Mouse (Mus musculus): ENCODE measurements around the gene Nop9.

DNA sequence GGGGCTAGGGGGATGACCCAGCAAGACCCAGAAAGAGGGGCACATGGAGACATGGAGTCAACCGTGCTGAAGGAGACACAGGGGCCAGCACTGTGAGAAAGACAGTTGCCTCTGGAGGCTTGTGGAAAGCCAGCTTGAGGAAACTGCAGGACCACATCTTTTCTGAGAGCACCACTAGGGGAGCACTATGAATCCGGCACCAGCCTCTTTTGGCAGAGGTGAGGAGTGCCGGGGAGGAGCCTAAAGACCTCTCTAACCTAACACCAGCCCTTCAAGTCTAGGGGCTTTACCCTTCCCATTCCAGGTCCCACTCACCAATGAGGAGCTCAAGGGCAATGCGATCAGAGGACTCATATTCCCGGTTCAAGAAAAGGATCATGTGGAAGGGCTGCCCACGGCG lies 33.7 kb upstream of the Nop9 start:
- TF ChIP-seq CTCF (conservative IDR thresholded peaks at IDR 0.05 in 1 of 2, IDR thresholded peaks at IDR 0.05 in 1 of 2; ENCODE audit: low read depth in 2 of 2, low read length in 2 of 2) (no peak), ZNF384 (IDR thresholded peaks at IDR 0.05; ENCODE audit: low read depth, low read length) (no peak), POLR2A (IDR thresholded peaks at IDR 0.05; ENCODE audit: low read depth, low read length) (no peak), MAZ (IDR thresholded peaks at IDR 0.05; ENCODE audit: low read depth, low read length) (no peak), E2F4 (IDR thresholded peaks at IDR 0.05; ENCODE audit: insufficient replicate concordance, low read depth, low read length) (no peak), USF1 (IDR thresholded peaks at IDR 0.05; ENCODE audit: low read depth, low read length) (no peak), UBTF (IDR thresholded peaks at IDR 0.05; ENCODE audit: low read depth, low read length) (no peak), GABPA (IDR thresholded peaks at IDR 0.05; ENCODE audit: insufficient replicate concordance, low read depth, low read length) (no peak), RAD21 (IDR thresholded peaks at IDR 0.05; ENCODE audit: low read depth, low read length) (no peak), MAFK (IDR thresholded peaks at IDR 0.05; ENCODE audit: insufficient replicate concordance, low read length) (no peak), NELFE (IDR thresholded peaks at IDR 0.05; ENCODE audit: low read depth, low read length) (no peak), ZKSCAN1 (IDR thresholded peaks at IDR 0.05; ENCODE audit: borderline replicate concordance, low read depth, low read length) (no peak), ZC3H11A (IDR thresholded peaks at IDR 0.05; ENCODE audit: low read depth, low read length) (no peak)
